Mouse (Mus musculus): ENCODE measurements around the gene Gucy2g. TPM values are rescaled to one million over a fixed set of nuclear protein-coding genes. Genes with fewer than 3 reads are reported as not detected.
A peak's percentile ranks its signal among the peaks of the same experiment; 100 is the strongest.

Gucy2g gene
- polyA plus RNA-seq, 1 experiment from 2014 or later = 0.02 TPM

DNA sequence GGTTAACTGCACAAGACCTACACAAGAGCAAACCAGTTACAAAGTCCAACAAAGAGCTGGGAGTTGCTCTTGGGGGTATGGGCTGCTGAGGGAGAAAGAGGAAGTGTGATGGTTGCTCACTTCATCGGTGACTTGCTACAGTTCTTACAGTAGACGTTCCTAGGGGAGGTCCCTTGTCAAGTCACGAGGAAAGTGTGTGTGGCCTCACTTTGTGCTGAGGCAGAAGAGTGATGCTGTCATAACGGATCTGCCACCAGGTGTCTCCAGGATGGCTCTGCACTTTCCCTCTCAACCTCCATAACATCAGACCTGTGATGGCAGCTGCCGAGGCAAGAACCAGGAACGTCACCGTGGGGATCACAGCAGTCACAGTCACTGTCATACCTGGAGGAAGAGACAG is 13.9 kb downstream of the Gucy2g start:
- H3K4me1 ChIP-seq (ENCODE audit: insufficient read depth) = 0 out of 2 replicates have a peak, but pooled peaks cover 2% of the 10 kb centered on the region
- 61% methylated on average over 7 of the region's 7 CpGs for WGBS (ENCODE audit: insufficient replicate concordance)
- no peak overlapping the region for H3K4me3 ChIP-seq (ENCODE audit: low read depth, low read length)
- TF ChIP-seq EP300 (IDR thresholded peaks at IDR 0.05; ENCODE audit: low read depth) (no peak), CTCF (IDR thresholded peaks at IDR 0.05; ENCODE audit: low read depth) (peak; percentile 46)
- no peak overlapping the region for H3K4me2 ChIP-seq (ENCODE audit: low read depth, low read length)
- no peak for ATAC-seq
- H3K36me3 ChIP-seq (replicated peaks; ENCODE audit: insufficient read depth, low read length) = no peaks in the 10 kb centered on the region
- no peak overlapping the region for H3K27ac ChIP-seq (ENCODE audit: low read depth)
- no peaks in the 10 kb centered on the region for H3K9me3 ChIP-seq (ENCODE audit: low read length)
- DNase-seq = no peak
- no peak overlapping the region for H3K9ac ChIP-seq (replicated peaks)
- H3K27me3 ChIP-seq (ENCODE audit: insufficient read depth, low read length) = no peaks in the 10 kb centered on the region

DNA sequence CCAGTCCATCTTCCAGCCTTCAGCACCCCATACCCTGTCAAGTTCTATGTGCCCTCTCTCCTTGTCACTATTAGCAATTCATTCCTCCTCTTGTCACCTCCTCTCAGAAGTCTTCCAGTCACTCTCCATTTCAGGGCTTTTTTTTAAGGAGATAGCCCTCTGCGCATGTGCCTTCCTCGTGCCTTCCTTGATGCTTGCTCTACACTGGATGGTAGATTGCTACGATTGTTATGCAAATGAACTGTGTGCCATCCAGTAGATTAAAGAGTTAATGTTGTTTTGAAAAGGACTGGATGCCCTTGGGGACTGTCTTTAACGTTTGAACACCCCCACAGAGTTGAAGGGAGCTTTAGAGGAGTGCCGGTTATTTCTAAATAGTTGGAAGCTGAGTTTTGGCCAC is 14.4 kb downstream of the Gucy2g start:
- no peak overlapping the region for H3K9ac ChIP-seq (replicated peaks)
- no peaks in the 10 kb centered on the region for H3K27me3 ChIP-seq (ENCODE audit: insufficient read depth, low read length)
- WGBS (ENCODE audit: insufficient replicate concordance) = 65% methylated on average over 5 of the region's 5 CpGs
- H3K9me3 ChIP-seq (ENCODE audit: low read length) = no peaks in the 10 kb centered on the region
- no peaks in the 10 kb centered on the region for H3K4me1 ChIP-seq (ENCODE audit: insufficient read depth)
- ATAC-seq = no peak
- no peak overlapping the region for H3K4me2 ChIP-seq (ENCODE audit: low read depth, low read length)
- no peaks in the 10 kb centered on the region for H3K36me3 ChIP-seq (replicated peaks; ENCODE audit: insufficient read depth, low read length)
- H3K4me3 ChIP-seq (ENCODE audit: low read depth, low read length) = no peak overlapping the region
- DNase-seq = no peak
- TF ChIP-seq CTCF (IDR thresholded peaks at IDR 0.05; ENCODE audit: low read depth) = no peak
- TF ChIP-seq EP300 (IDR thresholded peaks at IDR 0.05; ENCODE audit: low read depth) = no peak
- H3K27ac ChIP-seq (ENCODE audit: low read depth) = no peak overlapping the region

DNA sequence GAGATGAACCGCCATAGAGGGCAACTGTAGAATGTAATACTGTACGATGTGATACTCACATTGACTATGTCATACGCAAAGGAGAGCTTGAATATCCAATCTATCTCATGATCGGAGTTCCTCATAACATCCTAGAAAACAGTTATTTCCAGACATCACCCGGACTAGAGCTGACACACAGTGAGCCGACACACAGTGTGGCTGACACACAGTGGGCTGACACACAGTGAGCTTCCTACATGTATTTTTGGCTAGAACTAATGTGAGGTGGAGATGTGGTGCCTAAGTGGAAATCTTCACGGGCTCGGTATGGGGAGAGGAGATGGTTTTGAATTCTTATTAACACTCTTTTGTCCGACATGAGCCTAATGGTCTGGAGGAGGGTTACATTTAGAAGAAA is 18.8 kb downstream of the Gucy2g start:
- no peaks in the 10 kb centered on the region for H3K9me3 ChIP-seq (ENCODE audit: low read length)
- peaks cover 18% of the 10 kb centered on the region for H3K4me1 ChIP-seq (ENCODE audit: insufficient read depth)
- no peak overlapping the region for H3K27ac ChIP-seq (ENCODE audit: low read depth)
- H3K4me3 ChIP-seq (ENCODE audit: low read depth, low read length) = no peak overlapping the region
- no peak overlapping the region for H3K9ac ChIP-seq (replicated peaks)
- no peak overlapping the region for H3K4me2 ChIP-seq (ENCODE audit: low read depth, low read length)
- no peaks in the 10 kb centered on the region for H3K36me3 ChIP-seq (replicated peaks; ENCODE audit: insufficient read depth, low read length)
- ATAC-seq (no peak), DNase-seq (no peak)
- H3K27me3 ChIP-seq (ENCODE audit: insufficient read depth, low read length) = no peaks in the 10 kb centered on the region
- WGBS (ENCODE audit: insufficient replicate concordance) = 88% methylated on average over 9 of the region's 9 CpGs
- TF ChIP-seq EP300 (IDR thresholded peaks at IDR 0.05; ENCODE audit: low read depth) = no peak
- no peak for TF ChIP-seq CTCF (IDR thresholded peaks at IDR 0.05; ENCODE audit: low read depth)

DNA sequence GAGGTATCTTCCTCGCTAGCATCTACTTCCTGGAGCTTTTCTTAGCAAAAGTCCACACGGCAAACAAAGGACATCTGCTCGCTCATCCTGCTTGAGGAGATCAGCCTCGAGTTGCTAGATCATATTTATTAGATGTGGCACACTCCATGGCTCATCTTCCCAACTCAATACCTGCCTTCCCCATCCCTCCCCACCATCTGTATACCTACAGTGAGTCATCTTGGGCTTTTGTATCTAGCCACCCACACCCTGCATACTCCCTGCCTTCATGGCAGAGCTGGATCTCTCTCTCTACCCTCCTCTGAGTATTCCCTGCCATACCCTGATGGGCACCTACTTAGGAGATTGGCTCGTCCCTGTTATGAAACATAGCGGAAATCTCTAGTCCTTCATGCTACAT is 19.8 kb downstream of the Gucy2g start:
- H3K4me2 ChIP-seq (ENCODE audit: low read depth, low read length) = no peak overlapping the region
- H3K27ac ChIP-seq (ENCODE audit: low read depth) = no peak overlapping the region
- 68% methylated on average over 6 of the region's 6 CpGs for WGBS (ENCODE audit: insufficient replicate concordance)
- no peaks in the 10 kb centered on the region for H3K36me3 ChIP-seq (replicated peaks; ENCODE audit: insufficient read depth, low read length)
- ATAC-seq (no peak), DNase-seq (no peak)
- H3K9me3 ChIP-seq (ENCODE audit: low read length) = no peaks in the 10 kb centered on the region
- H3K9ac ChIP-seq (replicated peaks) = no peak overlapping the region
- no peaks in the 10 kb centered on the region for H3K27me3 ChIP-seq (ENCODE audit: insufficient read depth, low read length)
- peaks cover 18% of the 10 kb centered on the region for H3K4me1 ChIP-seq (ENCODE audit: insufficient read depth)
- TF ChIP-seq EP300 (IDR thresholded peaks at IDR 0.05; ENCODE audit: low read depth) (no peak), CTCF (IDR thresholded peaks at IDR 0.05; ENCODE audit: low read depth) (no peak)
- H3K4me3 ChIP-seq (ENCODE audit: low read depth, low read length) = no peak overlapping the region

DNA sequence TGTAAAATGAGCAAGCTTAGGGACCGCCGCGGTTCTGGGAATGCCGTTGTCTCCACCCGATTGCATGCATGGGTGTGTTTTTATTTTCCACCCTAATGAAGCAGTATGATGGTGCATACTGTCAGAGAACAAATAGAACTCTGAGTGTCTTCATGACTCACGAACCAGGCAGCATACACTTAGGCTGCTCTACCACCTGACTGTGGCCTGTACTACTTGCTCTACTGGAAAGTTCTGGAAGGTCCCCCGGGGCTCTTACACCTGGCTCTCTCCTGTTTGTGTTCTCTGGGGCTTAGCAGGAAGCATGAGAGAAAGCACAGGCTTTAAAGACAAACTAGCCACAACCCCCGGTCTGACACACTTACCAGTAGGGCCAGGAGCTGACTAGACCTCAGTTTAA is 21.7 kb downstream of the Gucy2g start:
- no peaks in the 10 kb centered on the region for H3K27me3 ChIP-seq (ENCODE audit: insufficient read depth, low read length)
- DNase-seq (no peak), ATAC-seq (no peak; the same call in 1 of the 2 replicates)
- H3K9ac ChIP-seq (replicated peaks) = peak overlapping the region; percentile 61
- H3K9me3 ChIP-seq (ENCODE audit: low read length) = no peaks in the 10 kb centered on the region
- H3K4me3 ChIP-seq (ENCODE audit: low read depth, low read length) = no peak overlapping the region
- peak overlapping the region; percentile 88 for H3K27ac ChIP-seq (ENCODE audit: low read depth)
- TF ChIP-seq CTCF (IDR thresholded peaks at IDR 0.05; ENCODE audit: low read depth) (no peak), EP300 (IDR thresholded peaks at IDR 0.05; ENCODE audit: low read depth) (no peak)
- 60% methylated on average over 8 of the region's 8 CpGs for WGBS (ENCODE audit: insufficient replicate concordance)
- peak overlapping the region; percentile 85 for H3K4me2 ChIP-seq (ENCODE audit: low read depth, low read length)
- H3K36me3 ChIP-seq (replicated peaks; ENCODE audit: insufficient read depth, low read length) = no peaks in the 10 kb centered on the region
- H3K4me1 ChIP-seq (ENCODE audit: insufficient read depth) = peaks cover 18% of the 10 kb centered on the region

DNA sequence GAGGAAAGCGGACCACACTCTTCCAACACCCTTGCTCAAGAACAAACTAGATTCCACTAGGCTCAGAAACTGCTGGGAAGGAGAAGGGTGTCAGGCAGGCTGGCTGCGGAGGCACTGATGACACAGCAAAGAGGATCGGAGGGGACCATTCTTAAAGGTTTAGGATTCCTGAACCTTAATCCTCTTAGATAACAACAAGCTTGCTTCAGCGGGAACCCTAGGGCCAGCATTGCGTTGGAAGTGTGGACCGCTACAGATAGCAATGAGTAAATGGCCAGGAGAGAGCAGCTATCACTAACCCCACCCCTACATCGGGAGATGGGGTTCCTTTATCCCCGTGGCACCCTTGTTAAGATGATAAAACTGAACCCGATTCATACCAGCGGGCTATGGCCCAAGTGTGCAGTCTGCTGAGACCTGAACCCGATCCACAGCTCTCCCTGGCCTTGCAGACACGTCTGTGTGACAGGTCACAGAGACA is 22.3 kb downstream of the Gucy2g start:
- Histone ChIP-seq H3K9me3 (ENCODE audit: low read length) (no peaks in the 10 kb centered on the region), H3K27me3 (ENCODE audit: insufficient read depth, low read length) (no peaks in the 10 kb centered on the region), H3K36me3 (replicated peaks; ENCODE audit: insufficient read depth, low read length) (no peaks in the 10 kb centered on the region), H3K9ac (replicated peaks) (peak overlapping the region; percentile 61), H3K4me1 (ENCODE audit: insufficient read depth) (peaks cover 18% of the 10 kb centered on the region), H3K4me3 (ENCODE audit: low read depth, low read length) (peak overlapping the region; percentile 51), H3K4me2 (ENCODE audit: low read depth, low read length) (peak overlapping the region; percentile 85), H3K27ac (ENCODE audit: low read depth) (peak overlapping the region; percentile 88)
- ATAC-seq (peak; percentile 93), DNase-seq (peak; percentile 67)
- TF ChIP-seq CTCF (IDR thresholded peaks at IDR 0.05; ENCODE audit: low read depth) (no peak), EP300 (IDR thresholded peaks at IDR 0.05; ENCODE audit: low read depth) (peak; percentile 95)
- WGBS (ENCODE audit: insufficient replicate concordance) = 16% methylated on average over 12 of the region's 12 CpGs
